Mouse (Mus musculus) cerebellum, adult 2 months (tissue): ENCODE measurements around the gene Parl.

Experiments
- CTCF ChIP-seq: fragments of 200-500 bp; IDR thresholded peaks from 2 replicates; pipeline ENCODE4 v1.5.1; 2011; ENCODE audit warnings: low read depth, mild to moderate bottlenecking, control low read depth, low read length, moderate library complexity, borderline replicate concordance; ENCODE audit not compliant: insufficient read depth
- POLR2A ChIP-seq: fragments of 200-500 bp; IDR thresholded peaks from 2 replicates; pipeline ENCODE4 v1.6.1; 2011; ENCODE audit warnings: low read length, control low read depth, borderline replicate concordance; ENCODE audit not compliant: insufficient read depth

DNA sequence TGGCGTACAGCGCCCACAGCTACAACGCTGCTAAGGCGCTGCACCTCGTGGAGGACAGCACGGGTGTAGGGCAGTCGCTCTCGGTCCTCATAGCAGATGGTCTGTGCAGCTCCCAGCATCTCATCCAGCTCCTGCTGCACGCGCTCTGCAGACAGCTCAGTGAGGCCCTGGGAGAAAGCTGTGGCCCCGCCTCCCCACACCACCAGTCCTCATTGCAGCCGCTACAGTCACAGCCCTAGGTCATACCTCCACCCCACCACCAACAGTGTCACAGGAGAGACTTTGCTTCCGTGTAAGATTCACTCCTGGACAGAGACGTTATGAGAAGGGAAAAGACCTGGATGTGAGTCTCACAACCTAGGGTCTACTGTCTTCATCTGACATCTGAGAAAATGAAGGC lies 10.1 kb upstream of the Parl start:
- TF ChIP-seq CTCF (no peak), POLR2A (no peak)
